Mouse (Mus musculus): ENCODE results near the gene Gm49395.

The Gm49395 gene

DNA sequence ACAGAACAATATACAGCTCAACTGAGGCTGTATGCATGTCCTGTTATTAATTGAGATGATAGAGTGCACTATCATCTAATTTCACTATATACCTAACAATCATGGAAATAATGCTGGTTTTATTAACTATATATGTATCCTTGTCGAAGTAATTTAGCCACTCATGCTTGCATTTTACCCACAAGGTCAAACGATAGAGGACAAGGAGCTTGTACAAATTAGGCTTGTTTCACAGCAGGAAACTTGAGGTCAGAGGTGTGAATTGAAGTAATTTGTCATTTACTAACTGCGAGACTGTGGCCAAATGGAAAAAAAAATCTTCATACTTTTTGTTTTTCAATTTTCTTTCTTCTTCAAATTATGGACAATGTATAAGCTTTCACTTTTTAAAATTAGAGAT is 3.5 kb downstream of the Gm49395 start:
- DNase-seq (ENCODE audit: low spot score in 2 of 2): peak in 1 of 2 experiments; percentile 49

DNA sequence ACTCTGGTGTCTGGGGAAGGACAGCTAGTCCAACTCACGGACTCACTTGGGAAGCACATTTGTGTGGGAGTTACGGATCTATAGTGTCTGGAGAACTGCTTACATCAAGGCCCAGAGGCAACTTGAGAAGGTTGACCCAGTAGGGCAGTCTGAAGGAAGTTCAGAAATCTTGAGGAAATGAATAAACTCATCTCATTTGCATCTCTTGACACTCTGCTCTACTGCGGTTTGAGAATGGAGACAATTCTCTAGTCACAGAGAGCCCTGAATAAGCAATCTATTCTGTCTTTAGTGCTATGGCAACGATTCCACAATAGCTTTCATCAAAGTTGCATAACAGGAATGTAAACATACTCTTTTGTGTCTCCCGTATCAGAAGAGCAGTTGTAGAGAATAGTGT is 4.8 kb downstream of the Gm49395 start:
- no peak for DNase-seq (ENCODE audit: low spot score in 2 of 2)

DNA sequence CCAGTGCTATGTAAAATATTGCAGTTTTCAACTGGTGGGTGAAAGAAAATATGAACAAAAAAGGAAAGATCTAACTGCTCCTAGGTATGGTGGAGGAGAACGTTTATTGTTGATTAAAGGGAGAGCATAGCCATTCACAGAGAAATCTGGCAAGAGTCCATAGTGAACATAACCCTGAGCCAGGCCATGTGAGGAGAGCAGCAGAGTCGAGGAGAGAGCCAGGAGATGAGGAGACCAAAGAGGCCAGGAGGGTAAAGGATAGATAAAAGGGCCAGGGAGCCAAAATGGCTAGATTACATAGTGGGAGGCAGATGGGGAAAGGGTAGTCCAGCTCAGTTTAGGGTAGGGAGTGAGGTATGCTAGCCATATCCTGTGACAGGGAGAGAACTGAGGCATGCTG is 5.5 kb downstream of the Gm49395 start:
- no peak for DNase-seq (ENCODE audit: low spot score in 2 of 2)

DNA sequence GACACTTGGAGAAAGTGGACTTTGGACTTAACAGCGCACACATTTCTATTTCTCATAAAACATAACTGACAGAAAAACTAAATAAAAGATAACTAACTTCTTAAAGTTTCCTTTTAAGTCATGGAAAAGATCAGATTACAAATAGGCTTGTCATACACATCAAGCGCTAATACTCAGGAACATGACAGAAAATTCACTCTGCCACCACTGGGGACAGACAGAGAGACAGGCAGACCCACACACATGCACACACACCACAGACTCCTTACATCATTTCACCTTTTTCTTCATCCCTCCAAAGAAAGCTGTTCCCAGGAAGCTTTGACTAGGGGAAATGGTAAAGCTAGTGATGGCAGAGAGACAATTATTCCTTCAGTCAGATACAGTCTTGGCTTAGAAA is 6.3 kb downstream of the Gm49395 start:
- no peak for DNase-seq (ENCODE audit: low spot score in 2 of 2)

DNA sequence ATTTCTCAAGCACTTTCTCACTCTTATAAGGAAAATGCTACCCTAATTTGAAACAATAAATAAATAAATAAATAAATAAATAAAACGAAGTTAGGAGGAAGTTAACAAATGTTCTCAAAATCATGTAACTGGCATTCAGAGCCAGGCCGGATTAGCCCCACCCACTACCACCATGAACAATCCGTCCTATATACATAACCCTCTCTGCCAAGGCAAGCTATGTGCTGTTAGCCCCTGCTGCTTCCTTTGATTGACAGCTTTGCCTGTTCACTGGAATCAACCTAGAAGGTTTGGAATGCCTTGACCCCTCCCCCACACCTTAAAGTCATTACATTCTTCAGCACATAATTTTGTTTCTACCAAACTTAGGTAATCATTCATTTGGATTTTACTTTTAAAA is 10.2 kb downstream of the Gm49395 start:
- no peak for DNase-seq (ENCODE audit: low spot score in 2 of 2)

DNA sequence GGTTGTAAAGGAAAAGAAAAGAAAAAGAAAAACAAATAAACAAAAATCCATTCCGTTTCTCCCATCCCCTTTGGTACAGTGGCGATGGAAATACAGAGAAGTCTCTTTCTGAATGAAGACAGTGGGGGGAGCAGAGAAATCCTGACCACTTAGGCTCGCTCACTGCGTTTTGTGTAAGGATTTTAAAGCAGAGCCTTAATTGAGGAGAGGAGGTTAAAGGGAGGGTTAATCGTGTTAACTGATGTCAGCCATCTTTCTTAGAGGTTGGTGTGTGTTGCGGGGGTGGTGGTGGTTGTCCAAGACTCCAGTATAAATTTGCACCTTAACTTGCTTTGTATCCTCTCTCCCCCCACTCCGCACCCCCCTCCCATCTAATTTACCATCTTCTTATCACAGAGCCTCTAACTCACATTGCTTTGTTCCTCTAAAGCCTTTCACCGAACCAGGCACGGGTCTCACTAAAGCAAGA is 10.7 kb downstream of the Gm49395 start:
- no peak for DNase-seq (ENCODE audit: low spot score in 2 of 2)

DNA sequence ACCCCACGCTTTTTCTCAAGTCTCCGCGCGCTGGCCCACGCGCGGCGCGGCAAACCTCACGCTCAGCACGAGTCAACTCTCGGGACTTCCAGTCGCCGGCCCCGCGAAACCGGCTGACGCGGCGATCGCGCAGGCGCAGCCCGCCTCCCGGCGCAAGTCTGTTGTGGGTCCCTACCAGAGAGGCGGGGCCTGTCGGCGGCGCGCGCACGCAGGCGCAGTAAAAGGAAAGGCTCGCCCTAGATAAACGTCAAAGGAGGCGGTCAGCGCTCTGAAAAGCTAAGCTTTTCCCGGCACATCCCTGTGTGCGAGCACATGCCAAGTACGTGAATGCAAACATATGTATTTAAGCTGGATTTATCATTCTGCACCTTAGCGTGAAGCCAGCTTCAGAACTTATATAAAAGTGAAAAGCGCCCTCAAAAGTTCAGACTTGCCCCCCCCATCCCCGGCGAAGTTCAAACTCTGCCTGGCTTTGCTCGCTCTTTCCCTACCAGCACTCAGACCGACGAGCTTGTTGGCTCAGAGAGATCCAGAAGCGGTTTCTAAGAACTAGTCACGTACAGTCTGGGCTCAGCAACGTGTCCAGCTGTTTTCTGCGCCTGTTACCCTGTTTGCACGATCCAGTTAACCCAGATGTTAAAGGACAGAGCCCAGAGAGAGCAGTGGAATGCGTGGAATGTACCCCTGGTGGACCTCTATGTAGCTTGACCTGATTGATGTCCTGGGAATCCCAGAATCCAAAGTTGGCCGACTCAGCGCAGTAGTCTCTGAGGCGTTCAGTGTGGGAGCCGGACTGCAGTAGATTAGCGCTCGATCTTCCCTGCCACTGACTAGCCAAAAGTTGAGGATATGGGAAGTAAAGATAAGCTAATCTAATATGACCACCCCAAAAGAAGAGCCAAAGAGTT is 11.4 kb downstream of the Gm49395 start, which contains the start of gene Pelo:
Gene Pelo, minus strand, starts transcription at position 118 of the 908 bp plus-strand sequence.
- peak; percentile 93 to 95 for DNase-seq (ENCODE audit: low spot score in 2 of 2)

DNA sequence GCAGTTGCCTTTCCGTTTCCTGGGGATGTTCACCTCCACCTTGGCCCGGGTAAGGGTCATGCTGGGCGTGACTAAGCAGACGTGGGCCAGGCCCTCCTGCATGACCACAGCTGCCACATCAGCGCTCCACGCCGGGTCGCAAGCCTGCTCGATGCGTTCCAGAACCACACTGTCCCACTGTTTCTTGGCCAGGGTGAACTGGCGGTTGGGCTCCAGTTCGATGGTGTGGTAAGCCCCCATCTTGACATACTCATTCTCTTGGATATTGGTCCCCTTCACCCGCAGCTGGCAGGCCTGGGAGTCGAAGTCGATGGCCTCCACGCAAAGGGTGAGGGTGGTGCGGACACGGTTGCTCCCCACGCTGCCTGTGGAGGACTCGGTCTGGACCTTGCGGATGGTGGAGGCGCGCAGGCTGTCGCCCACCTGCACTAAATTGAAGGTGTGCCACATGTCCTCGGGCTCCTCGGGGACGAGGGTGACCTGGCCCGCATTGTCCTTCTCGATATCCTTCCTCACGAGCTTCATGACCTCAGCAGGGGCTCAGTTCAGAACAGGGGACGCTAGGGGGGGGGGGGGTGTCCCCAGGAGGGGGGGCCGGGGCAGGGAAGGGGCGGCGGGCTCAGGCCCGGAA is 12.2 kb downstream of the Gm49395 start:
- DNase-seq (ENCODE audit: low spot score in 2 of 2): no peak

DNA sequence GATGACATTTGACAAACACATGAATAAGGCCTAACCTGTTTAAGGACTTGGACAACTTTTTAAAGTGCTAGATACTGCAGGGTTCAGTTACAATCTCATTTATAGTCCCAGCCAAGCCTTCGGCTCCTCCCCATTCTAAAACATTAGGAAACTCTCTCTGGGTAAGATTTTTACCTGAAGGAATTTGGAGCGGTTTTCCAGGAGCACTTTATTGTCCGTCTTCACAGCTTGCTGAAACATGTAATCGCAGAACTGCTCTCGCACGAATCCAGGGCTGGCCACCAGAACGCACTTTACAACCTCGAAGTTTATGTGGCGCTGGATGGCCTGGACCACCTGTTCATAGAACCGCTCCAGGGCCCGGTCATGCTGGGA is 12.7 kb downstream of the Gm49395 start:
- no peak for DNase-seq (ENCODE audit: low spot score in 2 of 2)

DNA sequence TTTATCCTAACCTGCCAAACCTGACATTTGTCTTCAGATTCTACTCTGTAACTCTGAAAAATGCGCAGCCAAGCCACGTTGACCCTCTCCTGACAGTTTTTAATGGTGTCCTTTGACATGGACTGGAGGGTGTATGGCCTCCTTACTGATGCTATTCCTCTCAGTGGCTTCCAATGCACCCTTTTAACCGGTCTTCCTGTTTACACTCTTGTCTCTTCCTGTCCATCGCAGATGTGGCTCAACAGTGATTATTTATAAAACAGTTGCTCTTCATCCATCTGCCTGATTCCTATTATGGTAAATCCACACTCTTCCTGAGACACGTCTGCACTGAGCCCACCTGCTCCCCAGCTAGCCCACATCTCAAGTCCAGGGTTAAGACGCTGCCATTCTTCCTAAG is 15.7 kb downstream of the Gm49395 start:
- DNase-seq (ENCODE audit: low spot score in 2 of 2): no peak

DNA sequence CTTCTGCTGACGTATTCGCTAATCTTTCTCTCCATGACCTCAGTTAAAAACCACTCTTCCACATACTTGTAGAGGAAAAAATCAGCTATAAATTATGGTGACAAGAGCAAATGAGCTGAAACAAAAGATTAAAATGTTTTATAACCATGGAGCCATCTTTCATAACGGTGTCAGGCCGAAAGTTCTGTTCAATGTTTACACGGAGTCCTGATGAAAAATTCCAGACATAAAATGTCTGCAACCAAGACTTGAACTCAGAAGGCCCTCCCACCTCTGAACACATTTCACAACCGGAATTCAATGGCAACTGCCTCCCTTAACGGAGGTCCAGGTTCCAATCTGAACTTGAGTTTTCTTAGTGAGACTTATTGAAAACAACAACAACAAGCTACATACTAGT is 19.4 kb downstream of the Gm49395 start:
- no peak for DNase-seq (ENCODE audit: low spot score in 2 of 2)

DNA sequence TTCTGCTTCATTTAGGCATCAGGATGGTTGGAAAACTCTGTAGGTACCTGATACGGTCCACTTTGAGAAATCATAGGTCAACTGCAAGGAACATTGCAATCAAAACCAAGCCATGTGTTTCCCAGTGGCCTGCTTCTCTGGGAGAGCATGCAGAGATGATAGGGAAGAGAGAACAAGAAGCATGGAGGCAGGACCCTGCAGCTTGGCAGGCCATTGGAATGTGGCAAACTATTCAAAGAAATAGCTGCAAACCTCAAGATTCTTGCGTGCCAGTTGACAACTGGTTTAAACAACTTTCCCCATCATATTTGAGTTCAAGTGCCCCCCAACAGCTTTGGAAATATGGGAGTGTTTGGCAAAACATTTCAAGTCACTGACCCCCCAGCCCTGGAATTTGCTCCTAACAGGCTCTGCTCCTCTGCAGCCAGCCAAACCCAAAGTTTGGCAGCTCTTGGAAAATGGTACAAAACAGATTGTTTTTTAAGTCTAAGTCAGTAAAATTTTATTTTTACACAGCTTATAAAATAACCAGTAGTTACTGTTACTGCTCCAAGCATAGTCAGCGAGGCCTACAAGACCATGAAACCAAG is 21.6 kb downstream of the Gm49395 start:
- DNase-seq (ENCODE audit: low spot score in 2 of 2): no peak

DNA sequence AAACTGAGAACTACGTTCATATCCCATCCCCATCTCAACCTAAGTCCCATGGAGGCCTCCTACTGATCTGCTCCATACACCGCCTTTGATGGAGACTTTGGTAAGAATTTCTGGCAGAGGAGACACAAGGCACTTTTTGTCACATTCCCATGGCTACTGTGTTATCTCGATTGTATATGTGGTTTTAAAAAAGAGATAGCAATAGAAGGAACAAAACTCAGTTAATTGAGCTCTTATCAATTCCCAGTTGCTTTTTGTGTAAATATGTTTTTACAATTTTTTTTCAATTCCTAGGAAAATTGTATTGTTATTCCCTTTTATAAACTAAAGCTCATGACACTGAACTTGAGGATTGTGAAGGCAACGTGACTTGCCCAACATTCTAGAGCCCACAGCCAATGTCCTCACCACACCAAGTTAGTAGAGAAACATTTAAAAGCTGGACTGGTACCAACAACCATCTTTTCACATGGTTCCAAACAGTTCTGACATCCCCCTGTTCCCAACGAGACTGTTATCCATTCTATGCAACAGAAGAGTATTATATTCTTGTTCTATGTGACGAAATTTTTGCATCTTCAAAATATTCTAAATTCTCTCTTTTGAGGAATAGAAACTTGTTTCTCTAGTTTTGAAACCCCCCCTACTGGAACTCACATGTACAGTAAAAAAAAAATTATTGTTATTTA is 22.6 kb downstream of the Gm49395 start:
- no peak for DNase-seq (ENCODE audit: low spot score in 2 of 2)

DNA sequence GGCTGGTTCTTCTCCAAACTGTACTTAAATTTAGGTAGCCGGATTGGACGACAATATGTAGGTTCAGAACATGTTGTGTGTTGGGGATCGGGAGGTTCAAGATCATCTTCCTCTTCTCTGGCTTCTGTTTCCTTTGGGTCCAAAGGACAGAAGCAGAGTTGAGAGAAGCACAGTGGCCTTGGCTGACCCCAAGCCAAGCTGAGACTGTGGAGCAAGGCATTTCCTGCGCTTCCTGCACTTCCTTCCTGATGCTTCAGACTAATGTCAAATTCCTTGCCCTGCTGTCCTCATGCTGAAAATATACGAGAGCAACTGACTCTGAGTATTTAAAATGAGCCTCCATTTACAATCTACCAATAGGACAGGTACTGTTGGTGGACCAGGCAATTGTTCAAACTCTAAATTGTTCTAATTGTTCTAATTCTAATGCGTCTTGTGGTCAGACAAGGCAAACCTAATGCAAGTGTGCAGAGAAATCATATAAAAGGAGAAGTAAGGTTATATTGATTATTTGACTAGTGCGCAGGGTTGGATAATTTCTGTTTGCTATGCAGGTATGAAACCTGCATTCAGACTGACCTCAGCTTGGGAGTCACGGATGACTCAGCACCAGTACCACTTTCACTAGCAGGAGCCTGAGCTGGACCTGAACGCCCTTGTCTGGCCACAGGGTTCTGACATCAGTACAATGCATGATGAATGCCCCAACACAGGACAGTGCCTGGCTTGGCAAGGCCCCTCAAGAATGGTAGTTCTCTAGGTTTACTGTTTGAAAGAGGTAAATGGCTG is 24.2 kb downstream of the Gm49395 start:
- DNase-seq (ENCODE audit: low spot score in 2 of 2): no peak

DNA sequence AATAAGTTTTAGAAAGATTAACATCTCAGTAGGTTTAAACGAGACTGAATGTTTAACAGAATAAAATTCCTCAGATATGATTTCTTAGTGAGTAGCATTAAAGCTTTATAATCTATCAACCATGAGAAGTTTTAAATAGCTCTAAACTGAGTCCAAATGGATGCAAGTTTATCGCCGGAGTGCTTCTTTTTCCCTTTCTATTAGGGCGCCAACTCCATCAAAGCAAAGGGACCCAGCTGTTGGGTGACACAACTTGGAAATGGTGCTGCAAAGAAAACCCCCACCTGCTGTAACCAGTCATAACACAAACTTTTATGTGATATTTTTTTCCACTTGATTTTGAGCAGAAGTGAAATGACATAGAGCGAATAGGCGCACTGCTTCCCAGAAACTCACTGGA is 29.3 kb downstream of the Gm49395 start:
- no peak for DNase-seq (ENCODE audit: low spot score in 2 of 2)

DNA sequence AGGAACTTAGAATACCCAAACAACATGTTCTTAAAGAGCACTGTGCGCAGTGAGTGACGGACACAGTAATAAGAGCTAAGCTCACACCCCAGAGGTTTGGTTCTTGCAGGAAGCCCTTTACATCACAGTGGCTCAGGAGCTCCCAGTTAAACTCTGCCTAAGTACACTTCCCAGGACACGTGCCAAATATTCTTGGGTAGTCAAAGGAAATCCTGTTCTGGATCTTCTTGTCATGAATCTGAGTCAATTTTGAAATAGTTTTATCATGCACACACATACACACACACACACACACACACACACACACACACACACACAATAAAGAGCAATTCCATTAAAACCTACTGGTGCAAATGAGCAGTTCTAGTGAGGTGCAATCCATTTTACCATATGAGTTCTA is 30.3 kb downstream of the Gm49395 start:
- no peak for DNase-seq (ENCODE audit: low spot score in 2 of 2)

DNA sequence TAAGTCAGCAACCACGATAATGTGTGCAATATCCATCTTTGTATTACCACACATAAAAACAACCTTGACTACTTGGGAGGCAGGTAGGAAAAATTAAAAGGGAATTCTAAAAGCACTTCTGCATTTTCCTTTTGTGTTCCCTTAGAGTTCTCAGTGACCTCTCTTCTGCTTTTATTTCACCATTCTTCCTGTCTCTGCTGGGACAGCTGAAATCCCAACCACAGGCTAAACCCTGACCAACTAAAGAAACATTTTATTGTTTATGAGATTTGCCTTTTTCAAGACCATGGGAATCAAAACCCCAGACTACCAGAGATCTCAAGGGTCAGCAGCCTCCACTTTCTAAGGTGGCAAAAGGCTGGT is 33.8 kb downstream of the Gm49395 start:
- no peak for DNase-seq (ENCODE audit: low spot score in 2 of 2)

DNA sequence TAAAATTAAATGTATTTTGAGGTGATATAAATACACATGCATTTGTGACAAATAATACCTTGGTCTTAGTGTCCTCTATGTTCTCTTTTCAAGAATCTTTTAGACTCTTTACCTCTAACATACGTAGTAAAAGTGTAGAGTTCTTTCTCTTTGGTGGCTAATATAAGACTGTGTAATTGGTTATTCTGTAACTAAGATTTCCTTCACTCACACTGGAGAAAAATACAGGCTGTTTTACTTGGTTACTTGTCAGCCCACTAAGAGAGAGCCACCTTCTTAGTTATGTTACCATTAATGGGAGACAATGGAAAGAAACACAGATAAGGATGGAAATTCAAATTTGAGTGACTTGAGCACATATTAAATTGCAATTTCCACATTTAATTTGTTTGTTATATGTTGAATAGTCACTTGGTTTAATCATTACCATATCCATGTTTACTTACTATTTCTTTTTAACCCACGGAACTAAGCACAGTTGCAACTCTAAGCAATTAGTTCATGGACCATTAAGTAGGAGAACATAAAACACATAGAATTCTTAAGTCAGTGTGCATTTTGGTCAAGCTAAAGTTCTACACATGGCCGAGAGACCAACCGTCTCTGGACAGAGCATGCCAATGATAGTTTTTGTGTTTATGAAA is 34.3 kb downstream of the Gm49395 start:
- DNase-seq (ENCODE audit: low spot score in 2 of 2): no peak

DNA sequence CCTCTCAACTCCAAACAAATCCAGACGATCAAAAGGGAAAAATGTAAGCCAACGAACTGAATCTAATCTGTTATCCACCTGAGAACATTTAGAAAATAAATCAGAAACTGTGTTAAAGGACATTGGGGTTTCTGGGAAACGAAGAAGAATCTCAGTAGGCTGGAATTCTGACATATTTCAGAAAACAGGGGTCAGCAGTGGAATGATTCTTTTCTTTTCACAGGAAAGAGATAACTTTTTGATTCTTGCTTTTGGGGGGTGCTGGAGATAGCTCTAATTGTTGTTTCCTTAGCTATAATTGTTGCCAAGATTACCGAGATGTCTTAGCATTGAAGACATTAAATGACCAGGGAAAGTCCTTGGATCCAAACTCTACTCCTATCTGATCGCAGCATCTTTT is 44.2 kb downstream of the Gm49395 start:
- DNase-seq (ENCODE audit: low spot score in 2 of 2): no peak

DNA sequence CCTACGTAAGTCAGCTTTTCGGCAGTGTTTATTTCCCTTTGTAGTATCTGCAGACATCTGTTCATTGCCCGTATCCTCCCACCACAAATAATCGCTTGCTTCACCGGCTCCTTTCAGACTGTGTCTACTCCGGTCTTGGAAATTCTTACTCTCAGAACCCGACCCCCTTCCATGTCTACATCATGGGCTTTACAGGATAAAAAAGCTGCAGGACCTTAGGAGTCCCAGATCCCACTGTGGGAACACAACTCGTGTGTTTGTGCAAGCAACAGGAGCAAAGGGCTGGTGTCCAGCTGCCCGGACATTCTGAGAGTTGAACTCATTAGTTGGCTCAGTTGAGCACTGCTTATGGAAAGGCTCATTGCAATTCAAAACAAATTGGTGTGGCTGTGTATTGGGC is 46.9 kb downstream of the Gm49395 start:
- DNase-seq (ENCODE audit: low spot score in 2 of 2): no peak

DNA sequence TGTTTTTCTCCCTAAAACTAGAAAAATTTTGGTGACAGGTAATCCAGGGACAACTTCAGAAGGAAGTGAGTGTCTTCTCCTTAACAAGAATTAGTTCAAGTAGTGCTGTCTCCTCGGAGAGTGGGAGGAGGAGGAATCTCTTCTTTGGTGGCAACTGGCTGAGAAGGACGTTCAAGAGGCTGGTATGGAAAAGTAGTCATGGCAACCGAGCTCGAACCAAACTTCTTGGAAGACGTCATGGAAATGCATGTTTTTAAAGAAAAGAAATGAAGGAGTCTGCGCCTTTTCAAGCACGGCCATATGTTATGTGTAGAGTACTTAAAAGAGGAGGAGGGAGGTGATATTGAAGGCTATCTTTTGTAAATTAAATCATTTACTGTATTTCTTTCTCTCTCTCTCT is 49.2 kb downstream of the Gm49395 start:
- no peak for DNase-seq (ENCODE audit: low spot score in 2 of 2)

All from natural killer cell, adult 2 months (primary cell).